Mouse (Mus musculus) spleen, adult 2 months (tissue): ENCODE measurements around the gene Mansc1. TPM values are rescaled to one million over a fixed set of nuclear protein-coding genes. Genes with fewer than 3 reads are reported as not detected.
A peak's percentile ranks its signal among the peaks of the same experiment; 100 is the strongest.

Experiments used
- DNase-seq, 2 experiments: peaks; one replicate each; pipeline versions ENCODE4 v3.0.0 to v3.0.0-alpha.2; 2012 to 2021; ENCODE audit warnings: low spot score in 2 of 2, low read depth in 1 of 2
- H3K27ac ChIP-seq: fragments of 200-500 bp; 2 replicates; pipeline ENCODE4 v1.5.1; 2012; ENCODE audit warnings: low read length, inconsistent platforms; ENCODE audit not compliant: insufficient read depth
- H3K27me3 ChIP-seq: fragments of 200-500 bp; 2 replicates; pipeline ENCODE4 v1.6.1; 2012; ENCODE audit warnings: mild to moderate bottlenecking, moderate library complexity, low read length, inconsistent platforms; ENCODE audit not compliant: control insufficient read depth, insufficient read depth
- H3K36me3 ChIP-seq: fragments of 200-500 bp; 2 replicates; pipeline ENCODE4 v1.6.1; 2012; ENCODE audit warnings: mild to moderate bottlenecking, low read length, inconsistent platforms; ENCODE audit not compliant: control insufficient read depth, insufficient read depth
- H3K4me1 ChIP-seq: fragments of 200-500 bp; 2 replicates; pipeline ENCODE4 v1.6.1; 2011; ENCODE audit warnings: inconsistent platforms; ENCODE audit not compliant: control insufficient read depth, insufficient read depth, insufficient read length
- H3K4me3 ChIP-seq: fragments of 200-500 bp; 2 replicates; pipeline ENCODE4 v1.5.1; 2011; ENCODE audit warnings: mild to moderate bottlenecking, inconsistent platforms; ENCODE audit not compliant: insufficient read depth, insufficient read length; ENCODE audit errors: extremely low read depth
- CTCF ChIP-seq: fragments of 200-500 bp; IDR thresholded peaks from 2 replicates; pipeline ENCODE4 v1.5.1; 2011; ENCODE audit warnings: mild to moderate bottlenecking, inconsistent platforms; ENCODE audit not compliant: insufficient read depth, insufficient read length, insufficient replicate concordance; ENCODE audit errors: extremely low read depth
- POLR2A ChIP-seq: fragments of 200-500 bp; IDR thresholded peaks from 2 replicates; pipeline ENCODE4 v1.6.1; 2011; ENCODE audit warnings: low read depth, low read length, inconsistent platforms
- WGBS: fragments of 180-500 bp; shearing (Covaris S2); methylation state at CpG from one replicate; pipeline ENCODE4 v1.1.7; 2018; 5-methylcytosine and 5-hydroxymethylcytosine counted together
- polyA plus RNA-seq: library from polyadenylated mRNA; depleted of rRNA; stranded (reverse); fragments of >200 nt; gene quantifications from 2 replicates; pipeline ENCODE4 v1.2.3, GENCODE M21; 2012

The Mansc1 gene
- polyA plus RNA-seq, 1 experiment, result 1.4 TPM

DNA sequence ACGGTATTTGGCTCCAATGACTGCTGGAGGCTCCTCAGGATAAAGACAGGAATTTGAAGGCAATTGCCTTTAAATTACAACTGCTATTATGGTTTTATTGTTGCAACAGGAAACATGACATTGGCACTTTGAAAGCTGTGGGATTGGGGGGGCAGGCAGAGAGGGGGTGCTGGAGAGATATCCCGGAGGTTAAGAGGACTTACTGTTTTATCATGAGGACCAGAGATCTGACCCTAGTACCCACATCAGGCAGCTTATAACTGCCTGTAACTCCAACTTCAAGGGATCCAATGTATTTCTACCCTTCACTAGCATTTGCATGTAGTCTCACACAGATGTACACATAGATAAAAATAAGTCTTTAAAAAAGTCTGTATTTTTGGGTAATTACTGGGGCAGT is 36.2 kb upstream of the Mansc1 start:
- Histone ChIP-seq H3K36me3 (no peaks in the 10 kb centered on the region), H3K4me3 (no peak overlapping the region), H3K27ac (no peak overlapping the region), H3K4me1 (no peaks in the 10 kb centered on the region), H3K27me3 (no peaks in the 10 kb centered on the region)
- WGBS, result 79% methylated on average over 2 of the region's 2 CpGs
- no peak for DNase-seq
- no peak for TF ChIP-seq CTCF

DNA sequence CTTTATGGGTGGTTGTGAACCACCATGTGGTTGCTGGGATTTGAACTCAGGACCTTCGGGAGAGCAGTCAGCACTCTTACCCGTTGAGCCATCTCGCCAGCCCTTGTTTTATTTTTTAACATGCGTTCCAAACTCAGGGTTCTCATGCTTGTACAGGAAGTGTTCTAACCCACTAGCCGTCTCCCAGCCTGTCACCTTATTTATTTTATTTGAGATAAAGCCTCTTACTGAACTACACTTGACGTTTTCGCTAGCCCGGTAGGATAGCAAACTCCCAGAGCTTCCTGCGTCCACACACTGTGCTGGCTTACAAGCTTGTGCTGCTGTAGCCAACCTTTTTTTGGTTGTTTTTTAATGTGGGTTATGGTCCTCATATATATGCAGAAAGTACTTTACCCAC is 33.5 kb upstream of the Mansc1 start:
- Histone ChIP-seq H3K4me1 (no peaks in the 10 kb centered on the region), H3K4me3 (no peak overlapping the region), H3K36me3 (no peaks in the 10 kb centered on the region), H3K27me3 (no peaks in the 10 kb centered on the region), H3K27ac (no peak overlapping the region)
- no peak for DNase-seq
- 85% methylated on average over 9 of the region's 9 CpGs for WGBS
- TF ChIP-seq CTCF, result no peak

GRCm38 (mm10) chr6:134664573-134664972 is 32.3 kb upstream of the Mansc1 start:
- no peak for TF ChIP-seq CTCF
- no peak for TF ChIP-seq POLR2A

DNA sequence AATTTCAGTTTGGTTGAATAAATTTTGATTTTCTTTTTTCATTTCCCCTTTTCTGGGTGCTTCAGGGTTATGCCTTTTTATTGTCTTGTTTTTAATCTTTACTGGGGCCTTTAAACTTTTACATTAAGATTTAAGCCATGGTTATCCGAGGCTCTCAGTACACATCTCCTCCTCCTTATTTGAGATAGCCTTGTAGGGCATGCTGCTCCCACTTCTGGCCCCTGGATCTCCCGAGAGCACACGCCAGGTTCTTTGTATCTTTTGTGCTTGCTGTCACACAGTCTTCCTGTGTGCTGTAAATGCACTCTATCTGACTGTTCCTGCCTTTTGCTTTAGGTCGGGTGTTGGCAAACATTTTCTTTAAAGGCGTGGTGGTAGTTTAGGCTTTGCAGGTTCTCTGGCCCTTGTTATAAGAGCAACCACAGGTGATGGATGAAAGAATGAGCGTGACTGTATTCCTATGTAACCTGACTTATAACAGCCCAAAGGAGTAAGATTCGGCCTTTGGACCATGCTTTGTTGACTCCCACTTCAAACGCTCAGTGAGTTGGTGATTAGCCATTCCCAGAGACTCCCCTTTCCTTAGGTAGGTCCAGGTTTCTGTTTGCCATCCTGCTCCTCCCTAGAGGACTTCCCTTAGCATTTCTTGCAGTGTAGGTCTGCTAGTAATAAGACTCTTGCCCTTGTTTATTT is 28.6 kb upstream of the Mansc1 start:
- no peak for TF ChIP-seq POLR2A
- no peaks in the 10 kb centered on the region for H3K27me3 ChIP-seq
- 84% methylated on average over 8 of the region's 8 CpGs for WGBS
- no peak overlapping the region for H3K4me3 ChIP-seq
- no peaks in the 10 kb centered on the region for H3K4me1 ChIP-seq
- H3K36me3 ChIP-seq, result no peaks in the 10 kb centered on the region
- H3K27ac ChIP-seq, result no peak overlapping the region
- DNase-seq, result no peak

More at GRCm38 (mm10) chr6:134664573-134664972, 32.3 kb upstream of the Mansc1 start:
- WGBS, result 88% methylated on average over 5 of the region's 5 CpGs
- H3K27me3 ChIP-seq, result no peaks in the 10 kb centered on the region
- no peaks in the 10 kb centered on the region for H3K4me1 ChIP-seq
- H3K36me3 ChIP-seq, result no peaks in the 10 kb centered on the region
- H3K27ac ChIP-seq, result no peak overlapping the region
- no peak overlapping the region for H3K4me3 ChIP-seq
- no peak for DNase-seq

- no peaks in the 10 kb centered on the region for H3K27me3 ChIP-seq
- WGBS, result 29% methylated on average over 9 of the region's 9 CpGs
- peak; percentile 58; the same call in 1 of the 2 replicates for TF ChIP-seq CTCF
- TF ChIP-seq POLR2A, result no peak
- no peaks in the 10 kb centered on the region for H3K36me3 ChIP-seq
- DNase-seq, result peak; percentile 26 to 27
- H3K27ac ChIP-seq, result no peak overlapping the region
- H3K4me3 ChIP-seq, result no peak overlapping the region
- no peaks in the 10 kb centered on the region for H3K4me1 ChIP-seq
These were observed 27.0 kb upstream of the Mansc1 start for GRCm38 (mm10) chr6:134659108-134659958.

- no peaks in the 10 kb centered on the region for H3K36me3 ChIP-seq
- no peak for DNase-seq
- H3K4me1 ChIP-seq, result no peaks in the 10 kb centered on the region
- no peak for TF ChIP-seq CTCF
- no peak for TF ChIP-seq POLR2A
- WGBS, result 81% methylated on average over 4 of the region's 4 CpGs
- H3K4me3 ChIP-seq, result no peak overlapping the region
- no peak overlapping the region for H3K27ac ChIP-seq
- no peaks in the 10 kb centered on the region for H3K27me3 ChIP-seq
These were observed 24.2 kb upstream of the Mansc1 start for GRCm38 (mm10) chr6:134656527-134656926.

DNA sequence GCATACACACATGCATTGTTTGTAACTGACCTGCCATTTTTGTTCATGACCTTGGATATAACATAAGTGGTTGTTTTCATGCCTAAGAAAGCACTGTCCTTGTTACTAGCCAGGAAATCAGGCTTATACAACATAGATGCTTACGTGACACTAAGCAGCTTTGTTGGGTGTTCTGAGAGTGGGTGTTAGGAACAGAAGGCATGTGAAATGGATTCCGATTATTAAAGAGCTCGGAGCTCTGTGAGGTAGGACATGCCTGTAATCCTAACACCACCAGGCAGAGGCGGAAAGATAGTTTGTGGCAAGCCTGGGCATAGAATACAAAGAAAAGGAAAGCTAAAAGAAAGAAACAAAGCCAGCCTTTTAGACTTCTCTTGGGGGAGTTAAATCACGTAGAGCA is 16.1 kb upstream of the Mansc1 start:
- no peak for DNase-seq
- Histone ChIP-seq H3K4me3 (no peak overlapping the region), H3K4me1 (no peaks in the 10 kb centered on the region), H3K27me3 (no peaks in the 10 kb centered on the region), H3K27ac (no peak overlapping the region), H3K36me3 (peaks cover 8% of the 10 kb centered on the region)
- 92% methylated on average over 5 of the region's 5 CpGs for WGBS
- no peak for TF ChIP-seq CTCF
- no peak for TF ChIP-seq POLR2A
